Mouse (Mus musculus): ENCODE data around the gene Tmem94.

DNA sequence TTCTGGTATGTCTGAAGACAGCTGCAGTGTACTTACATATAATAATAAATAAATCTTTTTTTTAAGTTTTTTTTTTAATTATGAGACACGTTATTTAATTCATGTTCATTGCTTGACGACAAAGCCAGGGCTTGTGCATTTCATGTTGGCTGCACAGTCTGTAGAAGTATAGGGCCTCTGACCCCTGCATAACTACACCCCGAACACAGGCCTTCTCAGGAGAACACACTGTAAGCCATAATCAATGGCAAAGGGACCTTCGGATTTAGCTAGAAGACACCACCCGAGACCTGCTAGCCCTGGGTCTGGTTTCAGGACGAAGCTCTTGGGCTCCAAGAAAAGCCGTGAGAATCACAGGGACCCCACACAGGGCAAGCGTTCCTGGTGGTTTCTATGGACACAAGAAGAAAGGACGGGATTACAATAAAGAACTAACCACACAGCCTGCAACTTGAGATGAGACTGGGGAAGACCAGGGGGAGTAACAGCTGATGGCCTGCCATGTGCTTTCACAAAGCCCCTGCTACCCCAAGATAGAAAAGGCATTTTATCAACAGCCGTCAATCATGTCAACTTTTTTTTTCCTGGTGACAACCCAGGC lies 27.5 kb upstream of the Tmem94 start:
- no peak for TF ChIP-seq CTCF (IDR thresholded peaks at IDR 0.05)
- TF ChIP-seq EP300 (IDR thresholded peaks at IDR 0.05) = no peak

Measured in lung, postnatal 0 days (tissue).